Mouse (Mus musculus) cerebellum, adult 2 months (tissue): ENCODE results near the gene Spaca7. TPM values are rescaled to one million over a fixed set of nuclear protein-coding genes. Genes with fewer than 3 reads are reported as not detected.

ENCODE experiments used
- DNase-seq, 2 experiments: peaks; one replicate each; pipeline ENCODE4 v3.0.0; 2021
- H3K27ac ChIP-seq: fragments of 200-500 bp; 2 replicates; pipeline ENCODE4 v1.5.1; 2012; ENCODE audit warnings: low read length, control low read depth, inconsistent platforms; ENCODE audit not compliant: insufficient read depth
- H3K27me3 ChIP-seq: fragments of 200-500 bp; 2 replicates; pipeline ENCODE4 v1.6.1; 2012; ENCODE audit warnings: inconsistent platforms, mild to moderate bottlenecking, low read length, moderate library complexity; ENCODE audit not compliant: control insufficient read depth, insufficient read depth
- H3K4me1 ChIP-seq: fragments of 200-500 bp; 2 replicates; pipeline ENCODE4 v1.6.1; 2011; ENCODE audit warnings: low read length; ENCODE audit not compliant: control insufficient read depth, insufficient read depth
- H3K4me3 ChIP-seq: fragments of 200-500 bp; replicated peaks from 2 replicates; pipeline ENCODE3; 2011; ENCODE audit warnings: mild to moderate bottlenecking, low read depth, low read length, control low read depth; ENCODE audit not compliant: insufficient read depth
- CTCF ChIP-seq: fragments of 200-500 bp; IDR thresholded peaks from 2 replicates; pipeline ENCODE4 v1.5.1; 2011; ENCODE audit warnings: low read depth, mild to moderate bottlenecking, control low read depth, low read length, moderate library complexity, borderline replicate concordance; ENCODE audit not compliant: insufficient read depth
- POLR2A ChIP-seq: fragments of 200-500 bp; IDR thresholded peaks from 2 replicates; pipeline ENCODE4 v1.6.1; 2011; ENCODE audit warnings: low read length, control low read depth, borderline replicate concordance; ENCODE audit not compliant: insufficient read depth
- WGBS: fragments of 180-500 bp; shearing (Covaris S2); methylation state at CpG from one replicate; pipeline ENCODE4 v1.1.7; 2018; 5-methylcytosine and 5-hydroxymethylcytosine counted together
- polyA plus RNA-seq: library from polyadenylated mRNA; depleted of rRNA; stranded (reverse); fragments of >200 nt; gene quantifications from 2 replicates; pipeline ENCODE4 v1.2.3, GENCODE M21; 2012; rRNA removed

Spaca7 gene
- polyA plus RNA-seq, 1 experiment, result not detected

DNA sequence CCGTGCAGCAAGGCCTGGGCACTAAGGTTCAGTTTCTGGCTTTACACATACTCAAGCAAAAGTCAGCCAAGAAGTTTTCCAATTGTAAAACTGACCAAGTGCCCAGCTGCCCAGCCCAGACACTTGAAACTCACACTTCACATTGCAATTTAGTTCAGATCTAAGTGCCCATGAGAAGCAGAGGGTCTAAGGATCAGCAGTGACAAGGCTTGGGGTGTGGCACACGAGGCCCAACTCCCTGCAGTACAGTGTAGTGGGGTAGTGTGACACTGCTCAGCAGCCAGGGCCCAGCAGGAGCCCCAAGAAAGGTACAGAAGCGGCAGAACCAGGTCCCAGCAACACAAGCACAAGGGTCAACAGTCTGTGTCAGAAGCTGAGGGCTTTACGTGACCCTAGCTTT lies 76.1 kb downstream of the Spaca7 start:
- TF ChIP-seq POLR2A (no peak), CTCF (no peak)
- Histone ChIP-seq H3K4me3 (no peak overlapping the region), H3K27ac (no peak overlapping the region), H3K27me3 (no peaks in the 10 kb centered on the region), H3K4me1 (peaks cover 8% of the 10 kb centered on the region)
- DNase-seq, result no peak
- WGBS, result 85% methylated on average over 4 of the region's 4 CpGs

Other genes with a start within 250 kb of the Spaca7 start
- 8.2 and 8.7 TPM in 2 replicates for gene Sox1, start 177.7 kb upstream of the Spaca7 start, polyA plus RNA-seq
- 56.0 and 60.1 TPM in 2 replicates for gene Tubgcp3, start 99.2 kb downstream of the Spaca7 start, polyA plus RNA-seq
- gene Atp11a, start 184.0 kb downstream of the Spaca7 start, polyA plus RNA-seq, result 63.6 and 71.6 TPM in 2 replicates